ENCODE assay signal across 9 mouse cellular contexts in genomic region chr6:31096787-31097186, GRCm38 (mm10).
DNase-seq lines count a peak whose midpoint lies in the region; ATAC-seq and TF ChIP-seq lines count a peak whose summit lies in the region.
"Had no signal": no experiment of that assay in that cellular context is flagged by ENCODE, and none has a peak within 500 bp of the region (broad histone marks: within the 10 kb centered on the region; RNA-seq: fewer than 3 reads in every experiment).

No protein-coding gene starts in this region.

- TF ChIP-seq CTCF in left cerebral cortex, adult 2 months (IDR thresholded peaks at IDR 0.05), result no peak

- H3K9ac ChIP-seq in forebrain, embryonic 16.5 days (replicated peaks; ENCODE audit: low read depth, low read length), result 0 out of 2 replicates have a peak overlapping the region, but pooled peaks have one; percentile 8
- H3K9ac ChIP-seq in neural tube, embryonic 13.5 days, result no peak overlapping the region
- H3K9ac ChIP-seq: liver, embryonic 13.5 days had no signal

- ATAC-seq in forebrain, embryonic 16.5 days, result 0 out of 2 replicates have a peak, but pooled peaks have one; percentile 36
- peak; percentile 48; the same call in 1 of the 2 replicates for ATAC-seq in neural tube, embryonic 13.5 days (ENCODE audit: low read depth)

- H3K36me3 ChIP-seq in forebrain, embryonic 16.5 days (ENCODE audit: control insufficient read depth, insufficient read depth), result no peaks in the 10 kb centered on the region
- no peaks in the 10 kb centered on the region for H3K36me3 ChIP-seq in limb, embryonic 10.5 days
- H3K36me3 ChIP-seq in neural tube, embryonic 13.5 days, result no peaks in the 10 kb centered on the region

- H3K9me3 ChIP-seq in forebrain, embryonic 16.5 days (ENCODE audit: control insufficient read depth, low read length), result no peaks in the 10 kb centered on the region
- H3K9me3 ChIP-seq in limb, embryonic 10.5 days (replicated peaks), result no peaks in the 10 kb centered on the region
- no peaks in the 10 kb centered on the region for H3K9me3 ChIP-seq in neural tube, embryonic 13.5 days
- H3K9me3 ChIP-seq: G1E; liver, embryonic 13.5 days had no signal

- DNase-seq in left cerebral cortex, adult 2 months (ENCODE audit: extremely low spot score in 1 of 2, low spot score in 2 of 2), result no peak
- DNase-seq in left cerebral cortex, adult 18-20 months (ENCODE audit: low spot score in 2 of 2), result no peak
- DNase-seq in limb, embryonic 10.5 days (ENCODE audit: low spot score), result no peak
- DNase-seq in left cerebral cortex, postnatal 14 days (ENCODE audit: low spot score in 2 of 2), result no peak
- no peak for DNase-seq in urinary bladder, postnatal 14 days (ENCODE audit: low spot score)
- DNase-seq: liver, embryonic 13.5 days had no signal

- no peak overlapping the region for H3K4me2 ChIP-seq in forebrain, embryonic 16.5 days (ENCODE audit: low read length)
- H3K4me2 ChIP-seq in neural tube, embryonic 13.5 days, result no peak overlapping the region
- H3K4me2 ChIP-seq: liver, embryonic 13.5 days had no signal

- H3K4me1 ChIP-seq in forebrain, embryonic 16.5 days (replicated peaks; ENCODE audit: control insufficient read depth, insufficient read depth, low read length), result peaks cover 43% of the 10 kb centered on the region
- peaks cover 28% of the 10 kb centered on the region for H3K4me1 ChIP-seq in limb, embryonic 10.5 days
- peaks cover 22% of the 10 kb centered on the region for H3K4me1 ChIP-seq in neural tube, embryonic 13.5 days (replicated peaks)

- H3K27me3 ChIP-seq in forebrain, embryonic 16.5 days (replicated peaks; ENCODE audit: control insufficient read depth, insufficient read depth, low read length), result no peaks in the 10 kb centered on the region
- H3K27me3 ChIP-seq in limb, embryonic 10.5 days (ENCODE audit: low read depth, poor library complexity, severe bottlenecking), result no peaks in the 10 kb centered on the region
- no peaks in the 10 kb centered on the region for H3K27me3 ChIP-seq in neural tube, embryonic 13.5 days
- H3K27me3 ChIP-seq: liver, embryonic 13.5 days had no signal

- H3K27ac ChIP-seq in left cerebral cortex, adult 2 months, result peak overlapping the region; percentile 48; the same call in 1 of the 2 replicates
- peak overlapping the region; percentile 84 for H3K27ac ChIP-seq in forebrain, embryonic 16.5 days (ENCODE audit: low read length)
- peak overlapping the region; percentile 75 for H3K27ac ChIP-seq in limb, embryonic 10.5 days
- peak overlapping the region; percentile 67 for H3K27ac ChIP-seq in neural tube, embryonic 13.5 days (replicated peaks)
- H3K27ac ChIP-seq: liver, embryonic 13.5 days had no signal

- H3K4me3 ChIP-seq in left cerebral cortex, adult 2 months, result no peak overlapping the region
- H3K4me3 ChIP-seq in forebrain, embryonic 16.5 days (replicated peaks; ENCODE audit: low read length), result no peak overlapping the region
- no peak overlapping the region for H3K4me3 ChIP-seq in limb, embryonic 10.5 days
- H3K4me3 ChIP-seq in neural tube, embryonic 13.5 days, result no peak overlapping the region
- H3K4me3 ChIP-seq: liver, embryonic 13.5 days had no signal

- intact Hi-C loops in left cerebral cortex, adult 2 months (cut with DNase I), result no loop called here
- intact Hi-C loops in left cerebral cortex, postnatal 14 days (cut with DNase I), result no loop called here

- WGBS in forebrain, embryonic 16.5 days, result 29% methylated on average over 6 of the region's 6 CpGs
- 81% methylated on average over 6 of the region's 6 CpGs for WGBS in limb, embryonic 10.5 days
- WGBS in neural tube, embryonic 13.5 days, result 60% methylated on average over 6 of the region's 6 CpGs
